Comparison of ENCODE assay signal across 9 mouse cellular contexts in the genomic region with DNA sequence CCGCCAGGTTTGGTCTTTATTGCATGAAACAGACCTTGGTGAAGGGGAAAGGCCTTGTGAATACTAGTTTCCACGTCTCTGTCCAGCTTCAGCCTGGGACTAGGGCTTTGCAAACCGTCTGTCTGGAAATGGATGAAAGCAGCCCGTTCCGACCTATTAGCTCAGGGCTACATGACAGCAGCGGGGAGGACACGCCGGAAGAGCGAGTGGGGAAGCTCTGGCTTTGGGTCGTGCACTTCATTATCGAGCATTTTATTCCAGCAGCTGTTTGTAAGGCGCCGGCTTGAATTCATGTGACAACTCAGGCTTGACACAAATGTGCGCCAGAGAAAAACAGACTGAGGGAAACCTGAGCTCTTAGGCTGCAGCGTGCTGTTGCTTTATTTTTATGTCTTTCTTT. TPM values are rescaled to one million over a fixed set of nuclear protein-coding genes. Genes with fewer than 3 reads are reported as not detected.
DNase-seq lines count a peak whose midpoint lies in the region; ATAC-seq lines count a peak whose summit lies in the region.
"Had no signal": no experiment of that assay in that cellular context is flagged by ENCODE, and none has a peak within 500 bp of the region (broad histone marks: within the 10 kb centered on the region; RNA-seq: fewer than 3 reads in every experiment).

No protein-coding gene starts in this region.

- no peak overlapping the region for H3K9ac ChIP-seq in forebrain, embryonic 16.5 days (replicated peaks; ENCODE audit: low read depth, low read length)
- H3K9ac ChIP-seq in midbrain, embryonic 15.5 days, result peak overlapping the region; percentile 11; the same call in 1 of the 2 replicates

- H3K4me2 ChIP-seq in forebrain, embryonic 16.5 days (ENCODE audit: low read length), result peak overlapping the region; percentile 27
- H3K4me2 ChIP-seq in midbrain, embryonic 15.5 days, result peak overlapping the region; percentile 22; the same call in 1 of the 2 replicates

- H3K4me1 ChIP-seq in forebrain, embryonic 16.5 days (replicated peaks; ENCODE audit: control insufficient read depth, insufficient read depth, low read length), result peaks cover 28% of the 10 kb centered on the region
- peaks cover 17% of the 10 kb centered on the region for H3K4me1 ChIP-seq in midbrain, embryonic 15.5 days

- peak; percentile 41; the same call in 1 of the 2 replicates for ATAC-seq in forebrain, embryonic 16.5 days
- peak; percentile 61 for ATAC-seq in midbrain, embryonic 15.5 days (replicated peaks)
- no peak for ATAC-seq in erythroid progenitor cell, adult 5-6 weeks (replicated peaks; ENCODE audit: low FRiP score, poor library complexity, severe bottlenecking)

- H3K9me3 ChIP-seq in forebrain, embryonic 16.5 days (ENCODE audit: control insufficient read depth, low read length), result no peaks in the 10 kb centered on the region
- H3K9me3 ChIP-seq in midbrain, embryonic 15.5 days, result no peaks in the 10 kb centered on the region

- H3K27ac ChIP-seq in forebrain, embryonic 16.5 days (ENCODE audit: low read length), result 0 out of 2 replicates have a peak overlapping the region, but pooled peaks have one; percentile 2
- H3K27ac ChIP-seq in midbrain, embryonic 15.5 days, result peak overlapping the region; percentile 55

- DNase-seq in heart, adult 18-20 months, result peak; percentile 50 to 53
- DNase-seq in heart, postnatal 25 days (ENCODE audit: low spot score), result no peak
- peak; percentile 42 to 59 for DNase-seq in kidney, adult 8-10 months
- no peak for DNase-seq in embryo, embryonic 10 days (ENCODE audit: low spot score)
- DNase-seq in cerebellum, adult 11-12 months, result no peak

- no peaks in the 10 kb centered on the region for H3K36me3 ChIP-seq in forebrain, embryonic 16.5 days (ENCODE audit: control insufficient read depth, insufficient read depth)
- H3K36me3 ChIP-seq in midbrain, embryonic 15.5 days (replicated peaks), result no peaks in the 10 kb centered on the region

- H3K4me3 ChIP-seq in forebrain, embryonic 16.5 days (replicated peaks; ENCODE audit: low read length), result no peak overlapping the region
- no peak overlapping the region for H3K4me3 ChIP-seq in midbrain, embryonic 15.5 days
- H3K4me3 ChIP-seq: myocyte had no signal

- 36% methylated on average over 15 of the region's 15 CpGs for WGBS in forebrain, embryonic 16.5 days
- WGBS in midbrain, embryonic 15.5 days, result 31% methylated on average over 15 of the region's 15 CpGs

- no peaks in the 10 kb centered on the region for H3K27me3 ChIP-seq in forebrain, embryonic 16.5 days (replicated peaks; ENCODE audit: control insufficient read depth, insufficient read depth, low read length)
- no peaks in the 10 kb centered on the region for H3K27me3 ChIP-seq in midbrain, embryonic 15.5 days (replicated peaks)

- intact Hi-C loops in heart, postnatal 25 days (cut with DNase I), result loop anchor here (5.0 kb wide), 1 partner anchor 33 kb away; no protein-coding TSS in a partner anchor

RNA-seq across cellular contexts. Expression of gene Bcl2l11, which starts 13.9 kb away (rescaled TPM):
- total RNA-seq in heart, adult 18-20 months (2021), result 10 to 100 TPM in 1 of 2 experiments, 1 to 10 TPM in 1; 8.1 to 10.3 TPM
- total RNA-seq in heart, postnatal 25 days (2021), result 10 to 100 TPM; 15.2 to 18.8 TPM
- polyA plus RNA-seq in forebrain, embryonic 16.5 days (2015; fragmentation: Nextera tagmentation; extraction: Ambion mirVana), result 8.8 and 10.1 TPM in 2 replicates
- 11.8 and 12.0 TPM in 2 replicates for polyA plus RNA-seq in midbrain, embryonic 15.5 days (2015; fragmentation: Nextera tagmentation; extraction: Ambion mirVana)
- total RNA-seq in erythroid progenitor cell, adult 5-6 weeks (2015; ENCODE audit: low replicate concordance), result 6.7 and 13.7 TPM in 2 replicates
- 17.2 and 20.7 TPM in 2 replicates for total RNA-seq in erythroid progenitor cell, adult 5-6 weeks (2017; ENCODE audit: low replicate concordance)

Comparison
In these comparisons a context has a peak if more than half of its experiments do, and no peak if none do; other contexts are left out.
1. DNase-seq: peak in heart, adult 18-20 months (2 of 2) and kidney, adult 8-10 months (2 of 2); none in heart, postnatal 25 days (single experiment), embryo, embryonic 10 days (single experiment) and cerebellum, adult 11-12 months (single experiment).